Mouse (Mus musculus) liver, postnatal 0 days (tissue): ENCODE measurements around the gene Gabbr2. TPM values are rescaled to one million over a fixed set of nuclear protein-coding genes. Genes with fewer than 3 reads are reported as not detected.

Experiments used
- ATAC-seq: fragments of 200-750 bp; cut with Nextera tagmentation; 2 replicates; pipeline ENCODE4 v1.8.0; 2017; ENCODE audit warnings: mild to moderate bottlenecking, moderate library complexity
- DNase-seq: peaks from one replicate; pipeline ENCODE4 v3.0.0-alpha.2; 2016
- H3K27ac ChIP-seq: fragments of 300-500 bp; sonication (generic); 2 replicates; pipeline ENCODE4 v1.5.1; 2014; ENCODE audit warnings: antibody characterized with exemption, moderate library complexity, mild to moderate bottlenecking, low read depth
- H3K27me3 ChIP-seq: fragments of 300-500 bp; sonication (generic); 2 replicates; pipeline ENCODE4 v1.6.1; 2014; ENCODE audit warnings: low read length, control low read depth, mixed read lengths; ENCODE audit not compliant: insufficient read depth
- H3K36me3 ChIP-seq: fragments of 300-500 bp; sonication (generic); replicated peaks from 2 replicates; pipeline ENCODE4 v1.6.1; 2014; ENCODE audit warnings: mild to moderate bottlenecking, control low read depth, low read length, moderate library complexity, mixed read lengths; ENCODE audit not compliant: insufficient read depth
- H3K4me1 ChIP-seq: fragments of 300-500 bp; sonication (generic); 2 replicates; pipeline ENCODE4 v1.6.1; 2014; ENCODE audit warnings: antibody characterized with exemption, mild to moderate bottlenecking, control low read depth; ENCODE audit not compliant: insufficient read depth
- H3K4me2 ChIP-seq: fragments of 300-500 bp; sonication (generic); 2 replicates; pipeline ENCODE4 v1.6.1; 2014; ENCODE audit warnings: low read depth, mild to moderate bottlenecking, low read length, moderate library complexity, mixed read lengths
- H3K4me3 ChIP-seq: fragments of 300-500 bp; sonication (generic); 2 replicates; pipeline ENCODE4 v1.5.1; 2014; ENCODE audit warnings: low read depth, low read length
- H3K9ac ChIP-seq: fragments of 300-500 bp; sonication (generic); replicated peaks from 2 replicates; pipeline ENCODE4 v1.6.1; 2014; ENCODE audit warnings: mild to moderate bottlenecking, moderate library complexity
- H3K9me3 ChIP-seq: fragments of 300-500 bp; sonication (generic); 2 replicates; pipeline ENCODE4 v1.6.1; 2016; ENCODE audit warnings: mild to moderate bottlenecking, control low read depth, low read length, mixed read lengths
- CTCF ChIP-seq: sonication (generic); IDR thresholded peaks from 2 replicates; pipeline ENCODE4 v1.5.1; 2016; ENCODE audit warnings: antibody characterized with exemption, low read depth
- EP300 ChIP-seq: IDR thresholded peaks from 2 replicates; pipeline ENCODE4 v1.6.1; 2016; ENCODE audit warnings: antibody characterized with exemption, low read depth, mild to moderate bottlenecking
- WGBS: fragments of 180-500 bp; shearing (Covaris S2); extraction: QIAGEN DNeasy Blood & Tissue Kit; methylation state at CpG from one replicate; pipeline ENCODE4 v1.1.7; 2014; ENCODE audit not compliant: insufficient replicate concordance; 5-methylcytosine and 5-hydroxymethylcytosine counted together
- polyA plus RNA-seq: library from polyadenylated mRNA; unstranded; fragments of >200 nt; fragmentation: Nextera tagmentation; extraction: Ambion mirVana; gene quantifications from 2 replicates; pipeline ENCODE4 v1.2.1, GENCODE M21; 2015

Gene Gabbr2
- polyA plus RNA-seq, 1 experiment from 2014 or later = 0.20 TPM

- Histone ChIP-seq H3K9me3 (no peaks in the 10 kb centered on the region), H3K27me3 (no peaks in the 10 kb centered on the region), H3K9ac (no peak overlapping the region), H3K36me3 (no peaks in the 10 kb centered on the region), H3K4me3 (no peak overlapping the region), H3K4me2 (no peak overlapping the region), H3K27ac (no peak overlapping the region), H3K4me1 (peaks cover 9% of the 10 kb centered on the region)
- DNase-seq = no peak
- TF ChIP-seq CTCF (no peak), EP300 (no peak)
- ATAC-seq = no peak
- 79% methylated on average over 7 of the region's 7 CpGs for WGBS
Measured at GRCm38 (mm10) chr4:46884132-46884531, 107.5 kb downstream of the Gabbr2 start.

- no peaks in the 10 kb centered on the region for H3K9me3 ChIP-seq
- DNase-seq = no peak
- H3K27me3 ChIP-seq = no peaks in the 10 kb centered on the region
Measured at GRCm38 (mm10) chr4:46883546-46883945, 108.1 kb downstream of the Gabbr2 start.

DNA sequence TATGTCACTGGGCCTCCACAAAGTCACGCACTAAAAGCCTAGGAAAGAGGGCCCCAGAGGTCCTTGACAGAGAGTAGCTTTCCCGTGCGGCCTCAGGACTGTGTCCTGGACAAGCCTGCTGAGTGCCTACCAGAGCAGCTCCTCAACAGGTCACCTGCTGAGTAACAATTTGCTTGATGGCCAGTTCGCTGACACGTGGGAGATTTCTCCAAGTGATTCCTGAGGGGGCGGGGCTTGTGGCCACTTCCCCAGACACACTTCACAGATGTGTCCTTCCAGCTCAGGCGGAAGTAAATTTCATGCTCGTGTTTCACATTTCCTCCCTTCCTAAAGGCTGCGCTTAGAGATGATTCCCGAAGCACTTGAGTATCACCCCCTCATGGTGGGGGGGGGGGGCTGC is 108.6 kb downstream of the Gabbr2 start:
- Histone ChIP-seq H3K4me1 (peaks cover 7% of the 10 kb centered on the region), H3K9me3 (no peaks in the 10 kb centered on the region), H3K27ac (no peak overlapping the region), H3K4me2 (no peak overlapping the region), H3K36me3 (no peaks in the 10 kb centered on the region), H3K27me3 (no peaks in the 10 kb centered on the region), H3K4me3 (no peak overlapping the region), H3K9ac (no peak overlapping the region)
- 47% methylated on average over 10 of the region's 10 CpGs for WGBS
- no peak for DNase-seq
- TF ChIP-seq CTCF (no peak), EP300 (no peak)
- ATAC-seq = no peak

More at GRCm38 (mm10) chr4:46883546-46883945, 108.1 kb downstream of the Gabbr2 start:
- no peak overlapping the region for H3K27ac ChIP-seq
- ATAC-seq = no peak
- no peak overlapping the region for H3K4me2 ChIP-seq
- peaks cover 7% of the 10 kb centered on the region for H3K4me1 ChIP-seq
- TF ChIP-seq EP300 (no peak), CTCF (no peak)
- no peaks in the 10 kb centered on the region for H3K36me3 ChIP-seq
- H3K4me3 ChIP-seq = no peak overlapping the region
- WGBS = 79% methylated on average over 9 of the region's 9 CpGs
- no peak overlapping the region for H3K9ac ChIP-seq

- Histone ChIP-seq H3K4me1 (peaks cover 7% of the 10 kb centered on the region), H3K9ac (no peak overlapping the region), H3K36me3 (no peaks in the 10 kb centered on the region), H3K27ac (no peak overlapping the region), H3K9me3 (no peaks in the 10 kb centered on the region), H3K27me3 (no peaks in the 10 kb centered on the region), H3K4me2 (no peak overlapping the region), H3K4me3 (no peak overlapping the region)
- peak; percentile 58; the same call in 1 of the 2 replicates for ATAC-seq
- TF ChIP-seq CTCF (no peak), EP300 (no peak)
- 49% methylated on average over 4 of the region's 4 CpGs for WGBS
- peak; percentile 40 for DNase-seq
Measured at GRCm38 (mm10) chr4:46881271-46881670, 110.4 kb downstream of the Gabbr2 start.

GRCm38 (mm10) chr4:46879943-46880342 is 111.7 kb downstream of the Gabbr2 start:
- Histone ChIP-seq H3K27ac (no peak overlapping the region), H3K4me3 (no peak overlapping the region), H3K9me3 (no peaks in the 10 kb centered on the region), H3K36me3 (no peaks in the 10 kb centered on the region), H3K4me1 (0 out of 2 replicates have a peak, but pooled peaks cover 6% of the 10 kb centered on the region), H3K9ac (no peak overlapping the region), H3K4me2 (no peak overlapping the region), H3K27me3 (no peaks in the 10 kb centered on the region)
- ATAC-seq (no peak), DNase-seq (no peak)
- WGBS = 30% methylated on average over 4 of the region's 4 CpGs
- TF ChIP-seq CTCF (no peak), EP300 (no peak)

DNA sequence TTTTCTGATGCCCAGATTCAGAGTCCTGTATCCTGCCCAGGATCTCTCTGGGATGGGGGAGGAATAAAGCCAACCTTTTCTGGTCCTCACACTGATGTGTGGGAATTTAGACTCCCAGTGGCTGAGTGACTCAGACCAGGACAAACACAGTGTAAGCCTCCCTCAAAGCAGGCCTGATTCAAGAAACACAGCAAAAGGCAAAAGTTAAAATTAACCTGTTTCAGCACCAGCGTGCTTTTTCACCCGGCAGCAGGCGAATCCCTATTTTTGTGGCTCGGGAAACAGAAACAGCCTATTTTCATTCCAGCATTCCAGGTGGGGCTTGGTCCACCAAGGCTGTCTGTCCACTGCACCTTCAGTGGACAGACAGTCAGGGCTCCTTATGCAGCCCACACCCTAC is 118.9 kb downstream of the Gabbr2 start:
- DNase-seq = no peak
- H3K9ac ChIP-seq = no peak overlapping the region
- no peak overlapping the region for H3K4me2 ChIP-seq
- H3K4me1 ChIP-seq = peaks cover 28% of the 10 kb centered on the region
- H3K27ac ChIP-seq = no peak overlapping the region
- no peaks in the 10 kb centered on the region for H3K27me3 ChIP-seq
- H3K36me3 ChIP-seq = no peaks in the 10 kb centered on the region
- no peak overlapping the region for H3K4me3 ChIP-seq
- no peak for ATAC-seq
- H3K9me3 ChIP-seq = no peaks in the 10 kb centered on the region
- no peak for TF ChIP-seq CTCF
- no peak for TF ChIP-seq EP300
- 82% methylated on average over 4 of the region's 4 CpGs for WGBS

GRCm38 (mm10) chr4:46870157-46870556 is 121.5 kb downstream of the Gabbr2 start:
- no peaks in the 10 kb centered on the region for H3K9me3 ChIP-seq
- no peak overlapping the region for H3K9ac ChIP-seq
- H3K4me1 ChIP-seq = peaks cover 33% of the 10 kb centered on the region
- peak overlapping the region; percentile 75 for H3K27ac ChIP-seq
- H3K36me3 ChIP-seq = no peaks in the 10 kb centered on the region
- no peaks in the 10 kb centered on the region for H3K27me3 ChIP-seq
- DNase-seq = peak; percentile 65
- ATAC-seq = peak; percentile 97
- H3K4me3 ChIP-seq = no peak overlapping the region
- H3K4me2 ChIP-seq = 0 out of 2 replicates have a peak overlapping the region, but pooled peaks have one; percentile 14
- WGBS = 30% methylated on average over 6 of the region's 6 CpGs
- TF ChIP-seq CTCF (no peak), EP300 (peak; percentile 21; the same call in 1 of the 2 replicates)
